Mouse (Mus musculus): ENCODE results near the gene Tm9sf3.
"Not testable (repeated sequence)": the region's sequence is repeated elsewhere in the genome, so short reads cannot be mapped to it uniquely, and the experiment has no call there.

Gene Tm9sf3

DNA sequence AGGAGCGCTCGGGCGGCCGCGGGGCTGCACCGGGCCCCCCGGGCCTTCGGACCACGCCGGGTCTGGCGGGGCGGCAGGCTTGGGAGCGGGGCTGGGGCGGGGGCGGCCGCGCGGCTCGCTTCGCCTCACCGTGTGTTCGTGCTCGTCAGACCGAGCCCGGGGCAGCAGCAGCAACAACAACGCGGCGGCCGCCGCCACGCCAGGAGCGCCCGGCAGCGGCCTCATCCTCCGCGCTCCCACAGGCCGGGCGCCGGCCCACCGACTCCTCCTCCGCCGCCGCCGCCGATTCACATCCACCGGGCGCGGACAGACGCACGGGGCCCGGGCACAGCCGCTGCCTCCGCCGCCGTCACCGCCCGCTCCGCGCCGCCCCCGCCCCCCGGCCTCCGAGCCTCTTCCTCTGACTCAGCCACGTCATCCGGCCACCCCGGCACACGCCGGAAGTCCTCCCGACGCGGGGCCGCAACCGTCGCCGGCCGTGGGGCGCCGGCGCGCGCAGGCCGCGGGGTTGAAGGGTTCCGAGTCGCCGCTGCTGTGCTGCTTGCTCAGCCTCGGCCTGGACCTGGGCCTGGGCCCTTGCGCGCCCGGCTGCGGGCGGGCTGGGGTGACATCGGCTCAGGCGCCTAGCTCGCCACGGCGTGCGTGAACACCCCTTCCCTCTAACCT is at the start of gene Tm9sf3:
TSS of gene Tm9sf3 (minus strand) at position 368 of the 666 bp plus-strand sequence.
- peak; percentile 92 for DNase-seq

DNA sequence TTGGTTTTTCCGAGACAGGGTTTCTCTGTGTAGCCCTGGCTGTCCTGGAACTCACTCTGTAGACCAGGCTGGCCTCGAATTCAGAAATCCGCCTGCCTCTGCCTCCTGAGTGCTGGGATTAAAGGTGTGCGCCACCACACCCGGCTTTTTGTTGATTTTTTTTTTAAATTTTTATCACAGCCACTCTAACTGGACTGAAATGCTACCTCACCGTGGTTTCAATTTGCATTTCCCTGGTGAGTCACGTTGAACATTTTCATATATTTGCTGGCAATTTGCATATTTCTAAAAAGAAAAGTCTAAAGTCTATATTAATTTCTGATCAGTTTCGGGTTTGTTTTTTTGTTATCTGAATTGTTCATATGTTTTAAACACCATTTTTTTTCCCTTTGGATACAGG is 48.8 kb upstream of the Tm9sf3 start:
- DNase-seq = not testable (repeated sequence)

GRCm38 (mm10) chr19:41312027-41312426 is 48.2 kb upstream of the Tm9sf3 start:
- no peak for DNase-seq

- DNase-seq = no peak
These were observed 47.3 kb upstream of the Tm9sf3 start for GRCm38 (mm10) chr19:41310971-41311703.

- no peak for DNase-seq
These were observed 40.1 kb upstream of the Tm9sf3 start for GRCm38 (mm10) chr19:41303933-41304332.

GRCm38 (mm10) chr19:41303433-41303832 is 39.6 kb upstream of the Tm9sf3 start:
- DNase-seq = no peak

- no peak for DNase-seq
These were observed 38.1 kb upstream of the Tm9sf3 start for GRCm38 (mm10) chr19:41301856-41302255.

DNA sequence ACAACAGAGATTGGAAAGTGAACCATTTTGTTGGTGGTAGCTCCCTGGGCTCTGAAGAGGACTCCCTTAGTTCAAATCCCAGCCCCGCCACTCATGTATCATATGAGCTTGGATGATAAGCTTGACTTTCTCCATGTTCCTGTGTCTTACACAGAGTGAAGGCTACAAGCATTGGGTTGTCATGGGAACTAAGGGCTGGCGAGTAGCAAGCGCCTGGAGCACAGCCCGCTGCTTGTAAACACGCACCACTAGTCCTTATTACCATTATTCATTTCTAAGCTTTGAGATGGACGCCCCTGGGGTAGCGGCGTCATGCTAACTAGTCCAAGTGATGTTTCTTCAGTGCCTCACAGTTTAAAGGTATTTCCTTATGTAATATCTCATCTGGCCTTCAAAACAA is 35.6 kb upstream of the Tm9sf3 start:
- no peak for DNase-seq

DNA sequence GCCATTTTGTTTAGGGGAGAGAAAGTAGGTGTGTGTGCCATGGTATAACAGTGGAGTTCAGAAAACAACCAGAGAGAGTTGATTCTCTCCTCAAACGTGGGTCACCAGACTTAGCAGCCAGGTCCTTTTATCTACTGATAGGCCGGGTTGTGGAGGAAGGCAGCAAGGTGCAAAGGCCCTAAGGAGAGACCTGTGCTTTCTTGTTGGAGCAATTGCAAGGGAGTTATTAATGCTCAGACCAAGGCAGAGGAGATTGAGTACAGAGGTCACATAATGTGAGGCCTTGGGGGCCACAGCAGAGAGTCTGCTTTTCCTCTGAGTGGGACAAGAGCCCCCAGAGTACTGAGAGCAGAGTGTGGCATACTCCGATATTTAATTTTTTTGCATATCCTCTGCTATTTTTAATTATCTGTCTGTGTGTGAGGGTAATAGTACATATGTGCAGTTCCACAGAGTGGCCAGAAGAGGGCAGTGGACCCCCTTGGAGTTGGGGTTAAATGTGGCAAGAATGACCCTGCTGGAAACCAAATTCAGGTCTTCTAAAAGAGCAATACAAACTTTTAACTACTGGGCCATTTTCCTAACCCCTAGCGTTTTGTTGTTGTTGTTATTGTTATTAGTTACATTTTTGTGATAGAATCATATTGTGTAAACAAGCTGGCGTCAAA is 27.3 kb upstream of the Tm9sf3 start:
- no peak for DNase-seq

GRCm38 (mm10) chr19:41288568-41288967 is 24.8 kb upstream of the Tm9sf3 start:
- no peak for DNase-seq

DNA sequence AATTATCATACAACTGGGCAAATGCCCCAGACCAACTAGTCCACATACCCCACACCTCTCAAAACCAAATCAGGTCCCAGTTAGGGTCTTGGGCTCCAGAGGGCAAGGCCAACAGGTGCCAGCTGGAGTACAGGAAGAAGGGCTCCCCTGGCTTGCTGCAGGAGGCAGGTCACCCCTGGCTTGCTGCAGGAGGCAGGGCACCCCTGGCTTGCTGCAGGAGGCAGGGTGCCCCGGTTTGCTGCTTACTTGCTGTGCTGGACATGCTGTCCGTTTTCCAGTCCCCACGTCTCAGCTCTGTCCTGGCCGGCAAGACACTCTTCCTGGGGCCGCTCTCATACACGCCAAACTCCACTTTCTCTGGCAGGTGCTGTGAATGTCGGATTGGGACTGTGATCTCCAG is 23.4 kb upstream of the Tm9sf3 start:
- no peak for DNase-seq

GRCm38 (mm10) chr19:41284515-41284914 is 20.7 kb upstream of the Tm9sf3 start:
- DNase-seq = no peak

- no peak for DNase-seq
These were observed 18.9 kb upstream of the Tm9sf3 start for GRCm38 (mm10) chr19:41282718-41283117.

GRCm38 (mm10) chr19:41282216-41282615 is 18.4 kb upstream of the Tm9sf3 start:
- no peak for DNase-seq

- DNase-seq = no peak
These were observed 16.0 kb upstream of the Tm9sf3 start for GRCm38 (mm10) chr19:41279724-41280244.

DNA sequence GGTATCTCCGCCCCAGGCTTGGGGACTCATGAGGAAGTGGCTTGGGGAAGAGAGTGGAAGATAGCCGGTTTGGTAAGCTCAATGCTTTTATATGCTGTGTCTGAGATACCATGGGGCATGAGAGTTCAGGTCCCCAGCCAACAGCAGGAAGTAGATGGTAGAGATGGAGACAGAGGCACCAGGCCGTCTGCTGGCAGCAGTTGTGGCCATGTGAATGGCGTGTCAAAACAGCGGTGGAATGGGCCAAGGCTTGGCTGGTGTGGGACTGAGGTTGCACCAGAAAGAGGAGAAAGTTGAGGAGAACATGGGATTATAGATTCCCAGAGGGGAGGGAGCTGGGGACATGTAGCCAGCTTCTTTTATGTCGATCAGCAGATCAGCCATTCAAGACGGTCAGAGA is 14.8 kb upstream of the Tm9sf3 start:
- DNase-seq = no peak

DNA sequence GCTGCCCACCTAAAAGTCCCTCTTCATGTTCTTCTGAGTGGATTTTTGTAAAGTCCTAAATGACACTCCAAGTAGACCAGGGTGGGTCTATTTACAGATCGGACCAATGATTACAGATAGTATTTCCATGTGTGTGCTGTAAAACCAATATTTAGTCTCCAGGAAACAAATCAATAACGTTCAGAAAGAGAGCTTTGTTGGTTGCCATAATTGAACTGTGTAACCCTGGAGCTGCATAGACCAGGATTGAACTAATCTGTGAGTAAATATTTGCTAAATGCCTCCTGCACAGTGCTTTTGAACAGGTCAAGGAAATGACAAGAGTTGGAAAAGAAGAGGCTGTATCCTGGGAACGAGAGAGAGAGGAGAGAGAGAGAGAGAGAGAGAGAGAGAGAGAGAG is 11.8 kb upstream of the Tm9sf3 start:
- no peak for DNase-seq

DNA sequence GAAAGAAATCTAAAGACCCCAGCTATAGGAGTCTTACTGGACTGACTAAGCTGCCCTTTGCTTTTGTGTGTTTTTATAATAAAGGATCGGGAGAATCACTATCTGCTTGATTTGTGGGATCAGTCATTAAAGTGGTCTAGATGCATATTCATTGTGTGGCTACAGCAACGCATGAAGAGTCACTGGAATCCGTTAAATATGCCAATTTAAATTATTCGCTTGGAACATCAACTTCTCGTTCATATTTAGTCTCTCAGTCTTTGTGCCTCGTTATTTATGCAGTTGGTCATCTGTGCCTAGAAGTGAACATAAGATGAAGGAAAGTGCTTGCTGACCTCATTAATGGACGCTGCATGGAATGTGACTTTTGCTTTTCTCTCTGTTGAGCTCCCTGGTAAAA is 7.1 kb upstream of the Tm9sf3 start:
- DNase-seq = no peak

DNA sequence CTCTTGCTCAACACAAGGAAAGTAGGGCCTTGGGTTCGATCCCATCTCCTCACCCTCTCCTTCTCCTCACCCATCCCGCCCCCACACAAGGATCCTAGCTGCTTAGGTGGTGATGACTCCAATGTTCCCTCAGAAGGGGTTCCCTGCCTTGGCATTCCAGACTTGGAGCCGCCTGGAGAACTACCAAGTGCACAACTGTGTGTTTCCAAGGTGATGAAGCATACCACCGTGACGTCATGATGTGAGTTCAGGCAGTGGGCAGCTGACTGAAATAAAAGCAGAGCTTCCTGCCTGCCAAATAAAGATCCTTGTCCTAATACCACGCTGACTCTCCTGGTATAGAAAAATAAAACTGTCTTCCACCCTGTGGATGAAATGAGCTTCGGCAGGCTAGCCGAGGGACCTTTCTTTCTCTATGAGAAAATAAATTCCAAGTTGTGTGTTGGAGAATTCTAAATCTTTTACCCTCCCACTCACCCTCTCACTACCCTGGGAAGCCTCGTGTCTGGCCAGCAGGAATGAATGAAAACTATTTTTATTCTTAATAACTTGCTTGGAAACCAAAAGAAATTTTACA is 6.4 kb upstream of the Tm9sf3 start:
- DNase-seq = peak; percentile 53

DNA sequence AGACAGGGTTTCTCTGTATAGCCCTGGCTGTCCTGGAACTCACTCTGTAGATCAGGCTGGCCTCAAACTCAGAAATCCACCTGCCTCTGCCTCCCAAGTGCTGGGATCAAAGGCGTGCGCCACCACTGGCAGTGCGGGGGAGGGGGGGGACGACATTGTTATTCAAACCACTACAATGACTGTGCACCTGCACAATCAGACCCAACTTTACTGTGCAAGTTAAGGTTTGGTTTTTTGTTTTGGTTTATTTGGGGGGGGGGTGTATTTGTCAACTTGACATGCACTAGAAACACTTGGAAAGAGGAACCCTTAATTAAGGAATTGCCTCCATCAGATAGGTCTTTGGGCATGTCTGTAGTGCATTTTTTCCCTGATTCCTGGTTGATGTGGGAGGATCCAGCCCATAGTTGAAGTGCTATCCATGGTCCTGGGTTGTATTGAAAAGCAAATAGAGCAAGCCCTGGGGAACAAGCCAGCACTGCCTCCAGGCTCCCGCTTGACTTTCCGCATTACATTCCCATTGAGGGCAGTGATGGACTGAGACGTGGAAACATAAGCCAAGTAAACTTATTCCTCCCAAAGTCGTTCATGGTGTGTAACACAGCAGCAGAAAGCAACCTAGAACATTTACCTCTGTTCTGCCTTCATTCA is 2.6 kb upstream of the Tm9sf3 start:
- no peak for DNase-seq

- DNase-seq = no peak
These were observed 568 bp upstream of the Tm9sf3 start for GRCm38 (mm10) chr19:41264331-41264799.
